Mouse (Mus musculus): ENCODE measurements around the gene Crbn.

Gene Crbn

GRCm38 (mm10) chr6:106799333-106800226 lies at the start of gene Crbn:
Gene Crbn, minus strand, starts transcription at chr6:106800077.
- DNase-seq = peak; percentile 96

- no peak for DNase-seq
These were observed 40.3 kb upstream of the Crbn start for GRCm38 (mm10) chr6:106840181-106840580.

- no peak for DNase-seq
These were observed 38.2 kb upstream of the Crbn start for GRCm38 (mm10) chr6:106838053-106838452.

GRCm38 (mm10) chr6:106835316-106835715 lies 35.4 kb upstream of the Crbn start:
- DNase-seq = no peak

GRCm38 (mm10) chr6:106822329-106822728 lies 22.5 kb upstream of the Crbn start:
- DNase-seq = peak; percentile 55

GRCm38 (mm10) chr6:106820566-106820965 lies 20.7 kb upstream of the Crbn start:
- DNase-seq = no peak

GRCm38 (mm10) chr6:106819906-106820305 lies 20.0 kb upstream of the Crbn start:
- no peak for DNase-seq

GRCm38 (mm10) chr6:106819246-106819645 lies 19.4 kb upstream of the Crbn start:
- no peak for DNase-seq

- DNase-seq = no peak
These were observed 10.8 kb upstream of the Crbn start for GRCm38 (mm10) chr6:106810686-106811085.

GRCm38 (mm10) chr6:106809161-106809560 lies 9.3 kb upstream of the Crbn start:
- no peak for DNase-seq

GRCm38 (mm10) chr6:106804904-106805303 lies 5.0 kb upstream of the Crbn start:
- DNase-seq = peak; percentile 15

- DNase-seq = no peak
These were observed 315 bp upstream of the Crbn start for GRCm38 (mm10) chr6:106800227-106800557.

- no peak for DNase-seq
These were observed 5.6 kb downstream of the Crbn start for GRCm38 (mm10) chr6:106794094-106794814.

GRCm38 (mm10) chr6:106793621-106794020 lies 6.3 kb downstream of the Crbn start:
- DNase-seq = no peak

- no peak for DNase-seq
These were observed 6.8 kb downstream of the Crbn start for GRCm38 (mm10) chr6:106793088-106793487.

GRCm38 (mm10) chr6:106792486-106792885 lies 7.4 kb downstream of the Crbn start:
- DNase-seq = no peak

- no peak for DNase-seq
These were observed 8.4 kb downstream of the Crbn start for GRCm38 (mm10) chr6:106791429-106791828.

GRCm38 (mm10) chr6:106787138-106787537 lies 12.7 kb downstream of the Crbn start:
- DNase-seq = no peak

- no peak for DNase-seq
These were observed 29.8 kb downstream of the Crbn start for GRCm38 (mm10) chr6:106770046-106770445.

GRCm38 (mm10) chr6:106769290-106769866 lies 30.5 kb downstream of the Crbn start:
- no peak for DNase-seq

- DNase-seq = peak; percentile 96
These were observed 31.1 kb downstream of the Crbn start, which contains the start of gene Trnt1 for GRCm38 (mm10) chr6:106768640-106769289. Gene Trnt1, plus strand, starts transcription at chr6:106769120.

- DNase-seq = no peak
These were observed 33.1 kb downstream of the Crbn start for GRCm38 (mm10) chr6:106766774-106767173.

- no peak for DNase-seq
These were observed 34.0 kb downstream of the Crbn start for GRCm38 (mm10) chr6:106765892-106766291.
